Mouse (Mus musculus): ENCODE data around the gene Tnfrsf23. TPM values are rescaled to one million over a fixed set of nuclear protein-coding genes. Genes with fewer than 3 reads are reported as not detected.

Gene Tnfrsf23
- polyA plus RNA-seq, 1 experiment from 2014 or later = 1.9 TPM

DNA sequence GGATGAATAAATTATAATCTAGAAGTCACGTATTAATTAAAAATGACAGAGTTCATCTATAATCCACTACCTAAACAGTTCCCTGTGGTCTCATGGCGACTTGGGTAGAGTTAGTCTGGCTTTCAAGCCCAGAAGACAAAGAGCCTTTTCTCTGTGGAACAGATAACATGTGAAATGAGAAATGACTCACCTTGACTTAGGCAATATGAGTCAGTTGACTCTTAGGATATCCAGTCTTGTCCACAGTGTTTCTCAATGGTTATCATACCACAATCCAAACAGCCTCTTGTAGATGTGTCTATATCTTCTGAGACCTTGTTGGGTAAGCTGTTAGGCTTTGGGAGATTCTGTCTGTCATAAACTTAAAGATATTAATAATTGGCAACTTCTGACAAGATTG, 54.2 kb downstream of the Tnfrsf23 start:
- no peaks in the 10 kb centered on the region for H3K27me3 ChIP-seq (ENCODE audit: control insufficient read depth, insufficient read depth, low read length)
- no peaks in the 10 kb centered on the region for H3K9me3 ChIP-seq (ENCODE audit: control insufficient read depth, low read depth, low read length)
- ATAC-seq (ENCODE audit: insufficient number of reproducible peaks, insufficient read depth, low FRiP score, low read depth) = no peak
- no peak overlapping the region for H3K27ac ChIP-seq (ENCODE audit: low read length)
- no peak overlapping the region for H3K4me3 ChIP-seq (ENCODE audit: low read depth, low read length)
- H3K4me2 ChIP-seq (replicated peaks; ENCODE audit: low read depth, low read length) = no peak overlapping the region
- 57% methylated on average over 2 of the region's 2 CpGs for WGBS
- H3K36me3 ChIP-seq (ENCODE audit: control insufficient read depth, insufficient read depth, low read length) = no peaks in the 10 kb centered on the region
- H3K9ac ChIP-seq (replicated peaks; ENCODE audit: low read depth, low read length) = no peak overlapping the region
- H3K4me1 ChIP-seq (ENCODE audit: control insufficient read depth, insufficient read depth, low read length) = no peaks in the 10 kb centered on the region

GRCm38 (mm10) chr7:143629501-143629900, 56.2 kb downstream of the Tnfrsf23 start:
- Histone ChIP-seq H3K4me1 (ENCODE audit: control insufficient read depth, insufficient read depth, low read length) (no peaks in the 10 kb centered on the region), H3K9ac (replicated peaks; ENCODE audit: low read depth, low read length) (no peak overlapping the region), H3K27me3 (ENCODE audit: control insufficient read depth, insufficient read depth, low read length) (no peaks in the 10 kb centered on the region), H3K9me3 (ENCODE audit: control insufficient read depth, low read depth, low read length) (no peaks in the 10 kb centered on the region), H3K4me2 (replicated peaks; ENCODE audit: low read depth, low read length) (no peak overlapping the region), H3K27ac (ENCODE audit: low read length) (no peak overlapping the region), H3K36me3 (ENCODE audit: control insufficient read depth, insufficient read depth, low read length) (no peaks in the 10 kb centered on the region), H3K4me3 (ENCODE audit: low read depth, low read length) (no peak overlapping the region)
- ATAC-seq (ENCODE audit: insufficient number of reproducible peaks, insufficient read depth, low FRiP score, low read depth) = no peak
- 33% methylated on average over 1 of the region's 1 CpGs for WGBS

DNA sequence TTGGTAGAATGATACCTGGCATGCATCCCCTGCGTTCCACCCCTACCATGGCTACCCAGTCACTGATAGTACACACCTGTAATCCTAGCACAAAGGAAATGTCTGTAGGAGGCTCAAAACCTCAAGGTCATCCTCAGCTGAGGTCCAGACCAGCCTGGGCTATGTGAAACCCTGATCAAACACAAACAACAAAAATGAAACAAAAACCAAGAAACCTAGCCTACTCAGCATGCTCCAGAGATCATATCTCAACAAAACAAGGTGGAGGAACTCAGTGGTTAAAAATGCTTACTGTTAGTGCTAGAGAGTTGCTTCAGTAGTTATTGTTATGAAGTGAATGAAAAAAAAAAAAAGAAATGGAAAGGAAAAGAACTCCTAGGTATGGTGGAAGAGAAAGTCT, 57.1 kb downstream of the Tnfrsf23 start, which contains the start of gene Tnfrsf26:
Tnfrsf26 (minus strand) TSS at position 183 of the 400 bp plus-strand sequence.
- Histone ChIP-seq H3K4me3 (ENCODE audit: low read depth, low read length) (no peak within 1 kb of the TSS), H3K36me3 (ENCODE audit: control insufficient read depth, insufficient read depth, low read length) (no peaks in the 10 kb centered on the region), H3K27me3 (ENCODE audit: control insufficient read depth, insufficient read depth, low read length) (no peaks in the 10 kb centered on the region), H3K27ac (ENCODE audit: low read length) (no peak within 1 kb of the TSS), H3K4me2 (replicated peaks; ENCODE audit: low read depth, low read length) (no peak within 1 kb of the TSS), H3K4me1 (ENCODE audit: control insufficient read depth, insufficient read depth, low read length) (no peaks in the 10 kb centered on the region), H3K9me3 (ENCODE audit: control insufficient read depth, low read depth, low read length) (no peaks in the 10 kb centered on the region), H3K9ac (replicated peaks; ENCODE audit: low read depth, low read length) (no peak within 1 kb of the TSS)
- no peak for ATAC-seq (ENCODE audit: insufficient number of reproducible peaks, insufficient read depth, low FRiP score, low read depth)
- 92% methylated on average over 1 of the region's 1 CpGs for WGBS

DNA sequence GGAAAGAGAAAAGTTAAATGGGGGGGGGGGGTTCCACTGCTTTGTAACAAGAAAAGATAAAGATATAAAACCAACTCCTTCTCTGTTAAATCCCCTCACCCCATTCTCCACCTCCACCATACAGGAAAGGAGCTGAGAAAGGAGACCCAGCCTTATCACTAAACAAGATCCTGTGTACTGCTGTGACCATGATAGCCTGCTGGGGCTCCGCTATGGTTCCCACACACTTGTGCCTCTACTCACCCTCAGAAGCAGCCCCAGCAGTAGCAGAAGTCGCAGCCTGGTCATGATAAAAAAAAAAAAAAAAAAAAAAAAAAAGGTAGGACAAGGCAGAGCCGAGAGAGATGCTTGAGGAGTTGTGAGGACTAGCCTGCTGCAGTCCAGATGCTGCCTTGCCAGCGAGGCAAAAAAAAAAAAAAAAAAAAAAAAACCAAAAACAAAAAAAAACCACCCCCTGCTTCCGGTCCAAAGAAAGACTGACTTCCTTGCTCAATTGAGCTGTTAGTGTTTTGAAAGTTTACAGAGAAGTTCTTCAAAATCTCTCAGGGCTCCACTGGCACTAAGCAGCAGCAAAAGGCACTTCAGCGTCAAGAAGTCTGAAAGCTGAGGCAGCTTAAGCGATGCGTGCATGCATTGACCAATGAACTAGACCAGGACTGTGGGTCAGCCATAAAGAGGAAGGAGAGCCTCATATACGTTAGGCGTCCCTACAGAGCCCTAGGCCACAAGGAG, 58.0 kb downstream of the Tnfrsf23 start:
- H3K27me3 ChIP-seq (ENCODE audit: control insufficient read depth, insufficient read depth, low read length) = no peaks in the 10 kb centered on the region
- no peak for ATAC-seq (ENCODE audit: insufficient number of reproducible peaks, insufficient read depth, low FRiP score, low read depth)
- no peak overlapping the region for H3K4me2 ChIP-seq (replicated peaks; ENCODE audit: low read depth, low read length)
- H3K36me3 ChIP-seq (ENCODE audit: control insufficient read depth, insufficient read depth, low read length) = no peaks in the 10 kb centered on the region
- no peak overlapping the region for H3K27ac ChIP-seq (ENCODE audit: low read length)
- H3K9me3 ChIP-seq (ENCODE audit: control insufficient read depth, low read depth, low read length) = no peaks in the 10 kb centered on the region
- WGBS = 60% methylated on average over 10 of the region's 10 CpGs
- no peak overlapping the region for H3K9ac ChIP-seq (replicated peaks; ENCODE audit: low read depth, low read length)
- H3K4me3 ChIP-seq (ENCODE audit: low read depth, low read length) = no peak overlapping the region
- no peaks in the 10 kb centered on the region for H3K4me1 ChIP-seq (ENCODE audit: control insufficient read depth, insufficient read depth, low read length)

GRCm38 (mm10) chr7:143626178-143626577, 59.5 kb downstream of the Tnfrsf23 start:
- Histone ChIP-seq H3K9ac (replicated peaks; ENCODE audit: low read depth, low read length) (no peak overlapping the region), H3K36me3 (ENCODE audit: control insufficient read depth, insufficient read depth, low read length) (no peaks in the 10 kb centered on the region), H3K27me3 (ENCODE audit: control insufficient read depth, insufficient read depth, low read length) (no peaks in the 10 kb centered on the region), H3K4me2 (replicated peaks; ENCODE audit: low read depth, low read length) (no peak overlapping the region), H3K4me3 (ENCODE audit: low read depth, low read length) (no peak overlapping the region), H3K27ac (ENCODE audit: low read length) (no peak overlapping the region), H3K9me3 (ENCODE audit: control insufficient read depth, low read depth, low read length) (no peaks in the 10 kb centered on the region), H3K4me1 (ENCODE audit: control insufficient read depth, insufficient read depth, low read length) (no peaks in the 10 kb centered on the region)
- ATAC-seq (ENCODE audit: insufficient number of reproducible peaks, insufficient read depth, low FRiP score, low read depth) = no peak
- 71% methylated on average over 2 of the region's 2 CpGs for WGBS

GRCm38 (mm10) chr7:143625151-143625550, 60.5 kb downstream of the Tnfrsf23 start:
- H3K4me2 ChIP-seq (replicated peaks; ENCODE audit: low read depth, low read length) = no peak overlapping the region
- no peaks in the 10 kb centered on the region for H3K36me3 ChIP-seq (ENCODE audit: control insufficient read depth, insufficient read depth, low read length)
- no peak overlapping the region for H3K27ac ChIP-seq (ENCODE audit: low read length)
- 70% methylated on average over 5 of the region's 5 CpGs for WGBS
- no peaks in the 10 kb centered on the region for H3K4me1 ChIP-seq (ENCODE audit: control insufficient read depth, insufficient read depth, low read length)
- no peak for ATAC-seq (ENCODE audit: insufficient number of reproducible peaks, insufficient read depth, low FRiP score, low read depth)
- no peaks in the 10 kb centered on the region for H3K9me3 ChIP-seq (ENCODE audit: control insufficient read depth, low read depth, low read length)
- H3K9ac ChIP-seq (replicated peaks; ENCODE audit: low read depth, low read length) = no peak overlapping the region
- H3K4me3 ChIP-seq (ENCODE audit: low read depth, low read length) = no peak overlapping the region
- no peaks in the 10 kb centered on the region for H3K27me3 ChIP-seq (ENCODE audit: control insufficient read depth, insufficient read depth, low read length)

DNA sequence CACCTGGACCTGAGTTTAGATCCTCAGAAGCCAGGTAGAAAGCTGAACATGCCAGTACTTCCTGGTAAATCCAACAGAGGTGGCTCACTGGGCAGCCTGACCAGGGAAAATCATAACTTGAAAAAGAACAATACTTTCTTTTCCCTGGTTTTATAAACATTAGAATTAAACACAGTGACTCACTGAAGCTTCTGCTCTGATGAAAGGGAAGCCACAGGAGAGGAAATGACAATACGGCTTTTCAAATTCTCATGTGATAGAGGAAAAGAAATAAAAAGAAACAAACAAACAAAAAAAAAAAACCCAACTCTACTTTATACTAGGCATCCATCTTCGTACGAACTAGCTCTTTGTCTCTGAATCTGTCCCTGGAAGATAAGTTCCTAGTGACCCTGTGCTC, 61.1 kb downstream of the Tnfrsf23 start:
- no peak for ATAC-seq (ENCODE audit: insufficient number of reproducible peaks, insufficient read depth, low FRiP score, low read depth)
- no peak overlapping the region for H3K4me3 ChIP-seq (ENCODE audit: low read depth, low read length)
- no peak overlapping the region for H3K27ac ChIP-seq (ENCODE audit: low read length)
- no peaks in the 10 kb centered on the region for H3K27me3 ChIP-seq (ENCODE audit: control insufficient read depth, insufficient read depth, low read length)
- H3K4me1 ChIP-seq (ENCODE audit: control insufficient read depth, insufficient read depth, low read length) = no peaks in the 10 kb centered on the region
- no peaks in the 10 kb centered on the region for H3K36me3 ChIP-seq (ENCODE audit: control insufficient read depth, insufficient read depth, low read length)
- WGBS = 82% methylated on average over 3 of the region's 3 CpGs
- no peak overlapping the region for H3K9ac ChIP-seq (replicated peaks; ENCODE audit: low read depth, low read length)
- H3K4me2 ChIP-seq (replicated peaks; ENCODE audit: low read depth, low read length) = no peak overlapping the region
- H3K9me3 ChIP-seq (ENCODE audit: control insufficient read depth, low read depth, low read length) = no peaks in the 10 kb centered on the region

GRCm38 (mm10) chr7:143620951-143621350, 64.7 kb downstream of the Tnfrsf23 start:
- Histone ChIP-seq H3K9ac (replicated peaks; ENCODE audit: low read depth, low read length) (no peak overlapping the region), H3K27me3 (ENCODE audit: control insufficient read depth, insufficient read depth, low read length) (no peaks in the 10 kb centered on the region), H3K4me2 (replicated peaks; ENCODE audit: low read depth, low read length) (no peak overlapping the region), H3K36me3 (ENCODE audit: control insufficient read depth, insufficient read depth, low read length) (no peaks in the 10 kb centered on the region), H3K4me3 (ENCODE audit: low read depth, low read length) (no peak overlapping the region), H3K27ac (ENCODE audit: low read length) (no peak overlapping the region), H3K4me1 (ENCODE audit: control insufficient read depth, insufficient read depth, low read length) (no peaks in the 10 kb centered on the region), H3K9me3 (ENCODE audit: control insufficient read depth, low read depth, low read length) (no peaks in the 10 kb centered on the region)
- ATAC-seq (ENCODE audit: insufficient number of reproducible peaks, insufficient read depth, low FRiP score, low read depth) = no peak
- WGBS = 38% methylated on average over 1 of the region's 1 CpGs

Measured in stomach, embryonic 14.5 days (tissue).